Mouse (Mus musculus) lung, embryonic 15.5 days (tissue): Measurements from ENCODE around the gene Gm21060. TPM values are rescaled to one million over a fixed set of nuclear protein-coding genes. Genes with fewer than 3 reads are reported as not detected.
"Not testable (repeated sequence)": the region's sequence is repeated elsewhere in the genome, so short reads cannot be mapped to it uniquely, and the experiment has no call there.

ENCODE experiments used
- ATAC-seq: fragments of 200-750 bp; cut with Nextera tagmentation; 2 replicates; pipeline ENCODE4 v1.8.0; 2017; ENCODE audit warnings: moderate number of reproducible peaks, borderline replicate concordance; ENCODE audit not compliant: low FRiP score, low TSS enrichment; ENCODE audit errors: extremely low read depth
- H3K27ac ChIP-seq: fragments of 300-500 bp; sonication (generic); 2 replicates; pipeline ENCODE4 v1.5.1; 2015; ENCODE audit warnings: moderate library complexity, mild to moderate bottlenecking, inconsistent platforms
- H3K27me3 ChIP-seq: fragments of 300-500 bp; sonication (generic); 2 replicates; pipeline ENCODE4 v1.6.1; 2015; ENCODE audit warnings: inconsistent platforms
- H3K36me3 ChIP-seq: fragments of 300-500 bp; sonication (generic); 2 replicates; pipeline ENCODE4 v1.6.1; 2015; ENCODE audit warnings: inconsistent platforms
- H3K4me1 ChIP-seq: fragments of 300-500 bp; sonication (generic); 2 replicates; pipeline ENCODE4 v1.6.1; 2015; ENCODE audit warnings: inconsistent platforms
- H3K4me2 ChIP-seq: fragments of 300-500 bp; sonication (generic); 2 replicates; pipeline ENCODE4 v1.6.1; 2015; ENCODE audit warnings: inconsistent platforms, mild to moderate bottlenecking, moderate library complexity
- H3K4me3 ChIP-seq: fragments of 300-500 bp; sonication (generic); 2 replicates; pipeline ENCODE4 v1.5.1; 2015; ENCODE audit warnings: mild to moderate bottlenecking, inconsistent platforms
- H3K9ac ChIP-seq: fragments of 300-500 bp; sonication (generic); 2 replicates; pipeline ENCODE4 v1.6.1; 2015; ENCODE audit warnings: inconsistent platforms
- H3K9me3 ChIP-seq: fragments of 300-500 bp; sonication (generic); 2 replicates; pipeline ENCODE4 v1.6.1; 2016; ENCODE audit warnings: inconsistent platforms
- WGBS: fragments of 180-500 bp; shearing (Covaris S2); methylation state at CpG from one replicate; pipeline ENCODE4 v1.1.7; 2015; 5-methylcytosine and 5-hydroxymethylcytosine counted together
- polyA plus RNA-seq: library from polyadenylated mRNA; unstranded; fragments of >200 nt; fragmentation: Nextera tagmentation; extraction: Ambion mirVana; gene quantifications from 2 replicates; pipeline ENCODE4 v1.2.1, GENCODE M21; 2015

The Gm21060 gene
- not detected in 2 replicates for polyA plus RNA-seq

DNA sequence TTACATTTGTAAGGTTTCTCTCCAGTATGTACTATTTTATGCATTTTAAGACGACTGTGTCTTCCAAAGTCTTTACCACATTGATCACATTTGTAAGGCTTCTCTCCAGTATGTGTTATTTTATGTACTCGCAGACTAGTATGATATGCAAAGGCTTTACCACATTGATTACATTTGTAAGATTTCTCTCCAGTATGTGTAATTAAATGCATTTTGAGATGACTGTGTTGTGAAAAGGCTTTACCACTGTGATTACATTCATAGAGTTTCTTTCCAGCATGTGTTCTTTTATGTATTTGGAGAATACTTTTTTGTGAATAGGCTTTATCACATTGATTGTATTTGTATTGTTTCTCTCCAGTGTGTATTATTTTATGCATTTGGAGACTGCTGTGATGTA is at the start of gene Gm21060:
Gene Gm21060 (minus strand): TSS at position 101 of the 400 bp plus-strand sequence.
- Histone ChIP-seq H3K4me2 (no peak within 1 kb of the TSS), H3K27me3 (no peaks in the 10 kb centered on the region), H3K36me3 (no peaks in the 10 kb centered on the region), H3K4me1 (no peaks in the 10 kb centered on the region), H3K4me3 (no peak within 1 kb of the TSS), H3K9me3 (no peaks in the 10 kb centered on the region), H3K9ac (no peak within 1 kb of the TSS), H3K27ac (no peak within 1 kb of the TSS)
- ATAC-seq: no peak
- WGBS: 83% methylated on average over 2 of the region's 2 CpGs

DNA sequence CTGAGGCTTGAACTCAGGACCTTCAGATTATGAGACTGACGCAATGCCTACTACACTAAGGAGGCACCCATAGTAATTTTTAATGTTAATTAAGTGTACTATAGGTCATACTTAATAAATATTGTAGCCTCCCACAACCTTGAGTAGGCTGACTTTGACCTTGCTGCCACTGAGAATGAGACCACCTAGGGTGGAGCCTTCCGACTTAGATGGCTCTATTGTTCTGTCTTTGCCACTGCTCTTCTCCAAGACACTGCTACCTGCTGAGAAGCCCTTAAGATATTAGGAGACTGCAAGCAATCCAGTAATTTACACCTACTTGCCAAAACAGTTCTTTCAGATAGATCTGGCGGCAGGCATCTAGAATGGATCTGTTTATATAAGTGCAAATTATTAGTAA is 24.0 kb upstream of the Gm21060 start:
- H3K27ac ChIP-seq, H3K4me2 ChIP-seq, H3K36me3 ChIP-seq, H3K27me3 ChIP-seq, ATAC-seq, H3K9me3 ChIP-seq, H3K4me1 ChIP-seq, H3K9ac ChIP-seq, H3K4me3 ChIP-seq: not testable (repeated sequence)
- 80% methylated on average over 3 of the region's 3 CpGs for WGBS

GRCm38 (mm10) chr19:61313185-61313584 is 16.3 kb upstream of the Gm21060 start:
- ATAC-seq, H3K27me3 ChIP-seq, H3K4me2 ChIP-seq, H3K36me3 ChIP-seq, H3K9me3 ChIP-seq, H3K4me3 ChIP-seq, H3K4me1 ChIP-seq, H3K9ac ChIP-seq, H3K27ac ChIP-seq: not testable (repeated sequence)
- WGBS: 37% methylated on average over 11 of the region's 11 CpGs

DNA sequence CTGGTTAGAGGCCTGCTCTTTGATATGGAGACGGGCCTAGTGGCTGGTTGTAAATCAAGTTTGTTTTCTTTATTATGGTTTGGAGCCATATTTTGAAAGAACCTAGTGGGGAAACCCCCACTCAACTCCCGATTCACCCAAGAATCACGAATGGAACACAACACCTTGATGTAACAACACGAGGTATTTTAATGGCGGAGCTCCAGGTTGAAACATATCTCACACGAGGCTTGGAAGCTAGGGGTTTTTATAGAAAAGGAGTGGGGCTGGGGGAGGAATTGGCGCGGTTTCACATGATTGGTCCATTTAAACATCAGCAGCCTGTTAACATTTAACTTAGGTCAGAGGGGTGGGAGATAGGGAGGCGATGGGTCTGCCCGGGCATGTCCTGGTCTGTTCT is 15.5 kb upstream of the Gm21060 start:
- not testable (repeated sequence) for H3K9ac ChIP-seq, H3K4me1 ChIP-seq, H3K4me3 ChIP-seq, H3K27ac ChIP-seq, H3K4me2 ChIP-seq, ATAC-seq, H3K36me3 ChIP-seq, H3K27me3 ChIP-seq, H3K9me3 ChIP-seq
- WGBS: 88% methylated on average over 10 of the region's 10 CpGs

GRCm38 (mm10) chr19:61308083-61308482 is 11.2 kb upstream of the Gm21060 start:
- not testable (repeated sequence) for H3K27ac ChIP-seq, H3K4me1 ChIP-seq, ATAC-seq, H3K36me3 ChIP-seq, H3K4me2 ChIP-seq, H3K4me3 ChIP-seq, H3K9ac ChIP-seq, H3K27me3 ChIP-seq, H3K9me3 ChIP-seq
- 63% methylated on average over 1 of the region's 1 CpGs for WGBS

GRCm38 (mm10) chr19:61285033-61285432 is 11.8 kb downstream of the Gm21060 start:
- not testable (repeated sequence) for ATAC-seq, H3K9me3 ChIP-seq, H3K36me3 ChIP-seq, H3K27me3 ChIP-seq, H3K4me1 ChIP-seq, H3K9ac ChIP-seq, H3K4me2 ChIP-seq, H3K27ac ChIP-seq, H3K4me3 ChIP-seq
- 70% methylated on average over 4 of the region's 4 CpGs for WGBS

DNA sequence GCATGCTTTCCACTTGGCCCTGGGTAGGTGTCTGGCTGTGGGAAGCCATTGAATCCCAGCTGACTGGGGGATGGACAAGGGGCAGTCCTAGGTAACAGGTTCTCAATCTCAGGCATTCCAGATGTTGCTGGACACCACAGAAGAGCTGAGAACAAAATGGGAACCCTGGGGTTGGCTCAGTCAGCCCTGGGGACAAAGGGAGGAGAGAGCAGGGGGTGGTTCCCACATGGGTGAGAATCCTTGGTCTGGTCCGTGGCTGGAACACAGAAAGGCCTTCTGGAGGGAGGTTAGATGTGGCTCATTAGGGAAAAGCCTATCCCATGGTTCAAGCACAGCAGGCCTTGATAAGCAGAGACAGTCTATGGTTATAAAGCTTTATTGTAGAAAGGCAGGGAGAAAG is 13.3 kb downstream of the Gm21060 start:
- H3K9ac ChIP-seq: no peak overlapping the region
- ATAC-seq: no peak

DNA sequence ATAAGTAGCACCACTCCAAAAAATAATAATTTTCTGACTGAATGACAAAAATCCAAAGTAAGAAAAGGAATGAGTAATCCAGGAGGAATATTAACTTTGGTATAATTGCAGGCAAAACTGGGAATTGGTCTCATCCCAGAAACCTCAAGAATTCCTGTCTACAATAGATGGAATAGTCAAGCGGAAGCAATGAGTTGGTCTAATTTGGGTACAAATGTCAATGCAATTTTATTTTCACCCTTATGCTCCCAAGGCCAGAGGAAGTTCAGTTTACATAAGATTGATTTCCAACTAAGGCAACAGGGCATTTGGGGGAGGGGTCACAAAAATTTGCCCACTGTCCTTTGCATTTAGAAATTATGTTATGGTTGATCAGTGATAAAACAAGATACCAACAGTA is 21.4 kb downstream of the Gm21060 start:
- no peak overlapping the region for H3K9ac ChIP-seq
- no peak for ATAC-seq
- H3K27me3 ChIP-seq: no peaks in the 10 kb centered on the region
- H3K27ac ChIP-seq: no peak overlapping the region
- no peak overlapping the region for H3K4me3 ChIP-seq
- no peaks in the 10 kb centered on the region for H3K36me3 ChIP-seq
- H3K4me2 ChIP-seq: no peak overlapping the region
- no peaks in the 10 kb centered on the region for H3K4me1 ChIP-seq
- WGBS: 87% methylated on average over 1 of the region's 1 CpGs
- no peaks in the 10 kb centered on the region for H3K9me3 ChIP-seq

More for the DNA sequence above, 13.3 kb downstream of the Gm21060 start:
- H3K27me3 ChIP-seq: no peaks in the 10 kb centered on the region
- H3K4me1 ChIP-seq: no peaks in the 10 kb centered on the region
- H3K4me2 ChIP-seq: no peak overlapping the region
- H3K9me3 ChIP-seq: no peaks in the 10 kb centered on the region
- H3K27ac ChIP-seq: no peak overlapping the region
- no peaks in the 10 kb centered on the region for H3K36me3 ChIP-seq
- WGBS: 52% methylated on average over 1 of the region's 1 CpGs
- no peak overlapping the region for H3K4me3 ChIP-seq

DNA sequence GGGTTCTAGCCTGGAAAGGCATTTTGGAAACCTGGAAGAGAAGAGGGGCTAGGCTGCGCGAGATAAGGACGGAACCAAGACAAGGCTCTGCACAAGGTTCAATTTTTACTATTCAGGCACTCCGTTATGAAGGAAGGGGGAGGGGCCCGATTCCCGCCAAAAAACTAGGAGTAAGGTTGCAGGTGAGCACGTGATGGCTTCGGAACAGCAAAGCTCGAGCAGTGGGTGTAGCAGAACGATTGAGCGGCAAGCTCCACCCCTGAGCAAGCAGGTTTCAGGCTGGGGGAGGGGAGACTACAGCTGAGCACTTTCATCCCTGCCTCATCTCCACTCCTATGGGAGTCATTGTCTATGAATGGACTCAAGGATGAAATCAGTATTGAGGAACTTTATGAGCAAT is 27.7 kb downstream of the Gm21060 start:
- H3K4me3 ChIP-seq, H3K27me3 ChIP-seq, H3K36me3 ChIP-seq, H3K9ac ChIP-seq, H3K4me1 ChIP-seq, H3K4me2 ChIP-seq, ATAC-seq, H3K9me3 ChIP-seq, H3K27ac ChIP-seq: not testable (repeated sequence)
- 26% methylated on average over 11 of the region's 11 CpGs for WGBS

- Histone ChIP-seq H3K9me3 (no peaks in the 10 kb centered on the region), H3K27me3 (no peaks in the 10 kb centered on the region), H3K4me3 (no peak overlapping the region), H3K36me3 (no peaks in the 10 kb centered on the region), H3K4me2 (no peak overlapping the region), H3K27ac (no peak overlapping the region), H3K4me1 (no peaks in the 10 kb centered on the region; the same call in 1 of the 2 replicates), H3K9ac (no peak overlapping the region)
- ATAC-seq: no peak
- 20% methylated on average over 7 of the region's 7 CpGs for WGBS
These were observed 29.7 kb downstream of the Gm21060 start for GRCm38 (mm10) chr19:61267141-61267540.

GRCm38 (mm10) chr19:61266651-61267050 is 30.2 kb downstream of the Gm21060 start:
- WGBS: 3% methylated on average over 26 of the region's 26 CpGs

GRCm38 (mm10) chr19:61266246-61266615 is 30.6 kb downstream of the Gm21060 start:
- no peak overlapping the region for H3K4me2 ChIP-seq
- H3K9ac ChIP-seq: no peak overlapping the region
- WGBS: 3% methylated on average over 12 of the region's 12 CpGs
- H3K4me1 ChIP-seq: no peaks in the 10 kb centered on the region; the same call in 1 of the 2 replicates
- no peak overlapping the region for H3K4me3 ChIP-seq
- H3K27ac ChIP-seq: no peak overlapping the region
- no peaks in the 10 kb centered on the region for H3K27me3 ChIP-seq
- H3K9me3 ChIP-seq: no peaks in the 10 kb centered on the region
- ATAC-seq: no peak
- H3K36me3 ChIP-seq: no peaks in the 10 kb centered on the region

More at GRCm38 (mm10) chr19:61266651-61267050, 30.2 kb downstream of the Gm21060 start:
- no peak overlapping the region for H3K9ac ChIP-seq
- H3K36me3 ChIP-seq: no peaks in the 10 kb centered on the region
- H3K9me3 ChIP-seq: no peaks in the 10 kb centered on the region
- no peak overlapping the region for H3K4me3 ChIP-seq
- no peak overlapping the region for H3K4me2 ChIP-seq
- H3K4me1 ChIP-seq: no peaks in the 10 kb centered on the region; the same call in 1 of the 2 replicates
- no peaks in the 10 kb centered on the region for H3K27me3 ChIP-seq
- no peak overlapping the region for H3K27ac ChIP-seq
- no peak for ATAC-seq
